Mouse (Mus musculus) liver, adult 2 months (tissue): ENCODE measurements at regions not wholly inside any gene's neighbourhood (a gene's known extent, or its start where the extent isn't known, plus 50 kb on each side); places are given as distances from the start of the nearest gene placed in this dataset.

Source experiments
- CTCF ChIP-seq: fragments of 200-500 bp; IDR thresholded peaks from 2 replicates; pipeline ENCODE4 v1.5.1; 2011; ENCODE audit warnings: low read depth, low read length, control low read depth
- POLR2A ChIP-seq: fragments of 200-500 bp; IDR thresholded peaks from 2 replicates; pipeline ENCODE4 v1.6.1; 2011; ENCODE audit warnings: low read length, control low read depth; ENCODE audit not compliant: insufficient read depth; ENCODE audit errors: extremely low read depth

GRCm38 (mm10) chr7:129049726-129050125, 207.1 kb upstream of the Plpp4 start:
- TF ChIP-seq CTCF (no peak), POLR2A (no peak)
